Mouse (Mus musculus) thymus, adult 2 months (tissue): Measurements from ENCODE around the gene Mrps23.

Experiments used
- CTCF ChIP-seq: fragments of 200-500 bp; IDR thresholded peaks from 2 replicates; pipeline ENCODE4 v1.5.1; 2012; ENCODE audit warnings: mild to moderate bottlenecking, control low read depth, low read length, moderate library complexity, borderline replicate concordance; ENCODE audit not compliant: control insufficient read depth, poor library complexity, insufficient read depth; ENCODE audit errors: extremely low read depth
- POLR2A ChIP-seq: fragments of 200-500 bp; IDR thresholded peaks from 2 replicates; pipeline ENCODE4 v1.6.1; 2012; ENCODE audit warnings: mild to moderate bottlenecking, low read length, control low read depth, moderate library complexity; ENCODE audit not compliant: control insufficient read depth, poor library complexity, insufficient read depth; ENCODE audit errors: extremely low read depth

DNA sequence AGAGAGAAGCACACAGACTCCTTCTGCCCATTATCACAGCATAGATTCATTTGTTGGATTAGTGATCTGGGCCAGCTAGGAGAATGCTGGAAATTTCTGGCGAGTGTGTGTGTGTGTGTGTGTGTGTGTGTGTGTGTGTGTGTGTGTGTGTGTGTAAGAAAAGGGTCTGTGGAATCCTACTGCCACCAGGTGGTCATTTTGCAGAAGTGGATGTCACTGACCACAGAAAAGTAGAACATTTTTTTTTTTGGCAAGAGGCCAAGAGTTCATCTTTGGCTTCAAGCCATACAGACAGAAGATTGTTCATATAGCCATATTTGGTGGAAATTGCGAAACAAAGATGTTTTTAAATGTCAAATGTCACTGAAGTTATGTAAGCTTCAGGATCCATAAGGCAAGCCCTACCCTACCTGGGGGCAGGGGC lies 7.0 kb upstream of the Mrps23 start:
- no peak for TF ChIP-seq POLR2A
- no peak for TF ChIP-seq CTCF
